Mouse (Mus musculus) left cerebral cortex, postnatal 14 days (tissue): Measurements from ENCODE around the gene Hprt. TPM values are rescaled to one million over a fixed set of nuclear protein-coding genes. Genes with fewer than 3 reads are reported as not detected.

ENCODE experiments used
- microRNA-seq, 2 experiments: library from miRNA; unstranded; fragments of <30 nt; microRNA quantifications; one replicate each; pipeline ENCODE4 v1.2.0; 2022
- total RNA-seq, 2 experiments: library from RNA; stranded (reverse); gene quantifications; 2 replicates each; pipeline ENCODE4 v1.2.3; 2021

The Hprt gene
- total RNA-seq, 2 experiments from 2014 or later = 142 to 161 TPM

Small RNA genes within 50 kb of the gene (microRNA-seq; reads per million reads assigned to microRNA genes)
- gene Mir322 = 1,675 to 2,612 reads per million in 2 experiments
- gene Mir351 = 643 to 1,701 reads per million in 2 experiments
- gene Mir450-1 = 1.1 to 1.3 reads per million in 2 experiments
- gene Mir450-2 = 0.67 to 0.79 reads per million in 2 experiments
- gene Mir450b = 8.8 to 12.4 reads per million in 2 experiments
- 50.2 to 66.2 reads per million in 2 experiments for gene Mir503
- gene Mir542 = 78.1 to 94.2 reads per million in 2 experiments

Other genes starting within 250 kb of the Hprt start
- 1 to 10 TPM; 2.9 to 3.2 TPM for gene Ccdc160, start 196.9 kb upstream of the Hprt start, total RNA-seq
- gene Phf6, start 75.9 kb upstream of the Hprt start, total RNA-seq = 10 to 100 TPM; 15.2 to 16.6 TPM